Mouse (Mus musculus) embryonic facial prominence, embryonic 15.5 days (tissue): ENCODE results near the gene Avpr1b. TPM values are rescaled to one million over a fixed set of nuclear protein-coding genes. Genes with fewer than 3 reads are reported as not detected.

Experiments used
- ATAC-seq: fragments of 200-750 bp; cut with Nextera tagmentation; 2 replicates; pipeline ENCODE4 v1.8.0; 2017; ENCODE audit warnings: low read depth, moderate TSS enrichment; ENCODE audit not compliant: insufficient number of reproducible peaks, low FRiP score, low TSS enrichment
- H3K27ac ChIP-seq: fragments of 300-500 bp; sonication (generic); replicated peaks from 2 replicates; pipeline ENCODE4 v1.5.1; 2015; ENCODE audit warnings: mild to moderate bottlenecking, inconsistent platforms
- H3K27me3 ChIP-seq: fragments of 300-500 bp; sonication (generic); 2 replicates; pipeline ENCODE4 v1.6.1; 2015; ENCODE audit warnings: inconsistent platforms
- H3K36me3 ChIP-seq: fragments of 300-500 bp; sonication (generic); 2 replicates; pipeline ENCODE4 v1.6.1; 2015; ENCODE audit warnings: mild to moderate bottlenecking, inconsistent platforms
- H3K4me1 ChIP-seq: fragments of 300-500 bp; sonication (generic); 2 replicates; pipeline ENCODE4 v1.6.1; 2015; ENCODE audit warnings: inconsistent platforms
- H3K4me2 ChIP-seq: fragments of 300-500 bp; sonication (generic); replicated peaks from 2 replicates; pipeline ENCODE4 v1.6.1; 2015; ENCODE audit warnings: mild to moderate bottlenecking, inconsistent platforms
- H3K4me3 ChIP-seq: fragments of 300-500 bp; sonication (generic); replicated peaks from 2 replicates; pipeline ENCODE4 v1.5.1; 2015; ENCODE audit warnings: mild to moderate bottlenecking, inconsistent platforms
- H3K9ac ChIP-seq: fragments of 300-500 bp; sonication (generic); 2 replicates; pipeline ENCODE4 v1.6.1; 2015; ENCODE audit warnings: inconsistent platforms
- H3K9me3 ChIP-seq: fragments of 300-500 bp; sonication (generic); replicated peaks from 2 replicates; pipeline ENCODE4 v1.6.1; 2016; ENCODE audit warnings: inconsistent platforms
- WGBS: fragments of 180-500 bp; shearing (Covaris S2); methylation state at CpG from one replicate; pipeline ENCODE4 v1.1.7; 2015; 5-methylcytosine and 5-hydroxymethylcytosine counted together
- polyA plus RNA-seq: library from polyadenylated mRNA; unstranded; fragments of >200 nt; fragmentation: Nextera tagmentation; extraction: Ambion mirVana; gene quantifications from 2 replicates; pipeline ENCODE4 v1.2.1, GENCODE M21; 2015

Gene Avpr1b
- polyA plus RNA-seq, 1 experiment from 2014 or later = not detected

DNA sequence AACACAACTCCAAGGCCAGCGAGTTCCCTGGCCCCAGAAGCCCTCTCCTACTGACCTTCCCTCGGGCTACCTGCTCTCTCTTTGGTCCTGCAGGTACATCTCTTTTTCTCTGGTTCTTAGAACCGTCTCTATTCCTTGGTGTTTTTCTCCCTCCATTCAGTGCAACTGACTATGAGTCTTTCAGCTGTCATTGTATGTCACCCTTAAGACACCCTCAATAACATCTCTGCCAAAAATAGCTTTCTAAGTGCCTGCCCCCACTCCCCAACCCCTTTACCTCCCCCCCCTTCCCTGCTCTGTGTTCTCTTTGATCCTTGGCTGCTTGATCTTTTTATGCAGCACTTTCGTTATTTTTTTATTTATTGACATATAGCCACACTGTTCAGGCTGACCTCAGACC is 18.6 kb upstream of the Avpr1b start:
- Histone ChIP-seq H3K9ac (no peak overlapping the region), H3K4me3 (no peak overlapping the region), H3K27ac (no peak overlapping the region), H3K9me3 (no peaks in the 10 kb centered on the region), H3K36me3 (no peaks in the 10 kb centered on the region), H3K4me1 (no peaks in the 10 kb centered on the region), H3K27me3 (no peaks in the 10 kb centered on the region), H3K4me2 (no peak overlapping the region)
- 43% methylated on average over 4 of the region's 4 CpGs for WGBS
- no peak; the same call in 1 of the 2 replicates for ATAC-seq

DNA sequence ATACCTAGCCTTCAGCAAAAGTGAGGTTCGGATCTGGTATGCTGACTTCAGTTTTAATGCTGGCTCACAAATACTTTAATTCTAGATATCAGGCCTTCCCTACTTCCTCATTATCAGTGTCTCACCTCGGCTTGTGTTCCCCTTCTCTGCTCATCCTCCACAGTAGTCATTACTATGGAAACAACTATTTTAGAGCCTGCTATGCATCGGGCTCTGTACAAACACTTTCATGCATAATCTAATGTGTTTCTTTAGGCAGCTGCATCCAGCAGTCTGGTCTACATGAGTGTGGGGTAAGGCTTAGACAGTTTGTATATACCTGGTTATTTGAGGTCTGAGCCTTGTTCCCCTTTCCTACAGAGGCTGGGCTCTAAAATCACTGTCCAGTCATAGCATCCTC is 15.4 kb upstream of the Avpr1b start:
- Histone ChIP-seq H3K4me3 (no peak overlapping the region), H3K27me3 (no peaks in the 10 kb centered on the region), H3K36me3 (no peaks in the 10 kb centered on the region), H3K9ac (no peak overlapping the region), H3K27ac (no peak overlapping the region), H3K4me2 (no peak overlapping the region), H3K9me3 (no peaks in the 10 kb centered on the region), H3K4me1 (peaks cover 4% of the 10 kb centered on the region; the same call in 1 of the 2 replicates)
- 84% methylated on average over 3 of the region's 3 CpGs for WGBS
- ATAC-seq = no peak

DNA sequence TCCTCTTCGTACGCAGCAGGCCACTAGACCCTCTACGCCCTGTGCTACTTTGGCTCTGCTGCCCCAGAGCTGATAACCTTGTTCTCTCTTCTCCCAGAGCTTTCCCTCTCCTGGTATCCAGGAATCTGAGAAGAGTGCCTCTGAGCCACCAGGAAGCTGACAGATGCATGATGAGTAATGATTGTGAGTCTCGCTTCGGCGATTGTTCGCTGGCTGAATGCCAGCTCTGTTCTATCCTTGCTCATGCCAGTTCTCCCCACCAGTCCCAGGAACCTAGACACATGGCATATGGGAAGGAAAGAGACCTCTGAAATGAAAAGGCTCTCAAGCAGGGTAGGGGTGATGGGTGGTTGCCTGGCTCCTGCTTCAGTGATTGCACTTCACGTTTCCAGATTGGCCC is 12.2 kb upstream of the Avpr1b start:
- H3K4me1 ChIP-seq = peaks cover 4% of the 10 kb centered on the region; the same call in 1 of the 2 replicates
- H3K4me2 ChIP-seq = no peak overlapping the region
- no peak overlapping the region for H3K4me3 ChIP-seq
- H3K9me3 ChIP-seq = no peaks in the 10 kb centered on the region
- WGBS = 60% methylated on average over 8 of the region's 8 CpGs
- no peak for ATAC-seq
- no peak overlapping the region for H3K9ac ChIP-seq
- no peak overlapping the region for H3K27ac ChIP-seq
- no peaks in the 10 kb centered on the region for H3K36me3 ChIP-seq
- no peaks in the 10 kb centered on the region for H3K27me3 ChIP-seq

DNA sequence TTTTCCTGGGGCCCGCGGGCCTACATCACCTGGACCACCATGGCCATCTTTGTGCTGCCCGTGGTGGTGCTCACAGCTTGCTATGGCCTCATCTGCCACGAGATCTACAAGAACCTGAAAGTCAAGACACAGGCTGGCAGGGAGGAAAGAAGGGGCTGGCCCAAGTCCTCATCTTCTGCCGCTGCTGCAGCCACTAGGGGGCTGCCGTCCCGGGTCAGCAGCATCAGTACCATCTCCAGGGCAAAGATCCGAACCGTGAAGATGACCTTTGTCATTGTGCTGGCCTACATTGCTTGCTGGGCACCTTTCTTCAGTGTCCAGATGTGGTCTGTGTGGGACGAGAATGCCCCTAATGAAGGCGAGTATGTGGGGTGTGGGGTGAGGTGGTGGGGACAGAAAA is 1.3 kb downstream of the Avpr1b start:
- no peak overlapping the region for H3K27ac ChIP-seq
- no peaks in the 10 kb centered on the region for H3K4me1 ChIP-seq
- no peaks in the 10 kb centered on the region for H3K36me3 ChIP-seq
- 37% methylated on average over 11 of the region's 11 CpGs for WGBS
- no peak for ATAC-seq
- no peaks in the 10 kb centered on the region for H3K9me3 ChIP-seq
- H3K4me2 ChIP-seq = no peak overlapping the region
- no peaks in the 10 kb centered on the region for H3K27me3 ChIP-seq
- no peak overlapping the region for H3K9ac ChIP-seq
- H3K4me3 ChIP-seq = no peak overlapping the region

DNA sequence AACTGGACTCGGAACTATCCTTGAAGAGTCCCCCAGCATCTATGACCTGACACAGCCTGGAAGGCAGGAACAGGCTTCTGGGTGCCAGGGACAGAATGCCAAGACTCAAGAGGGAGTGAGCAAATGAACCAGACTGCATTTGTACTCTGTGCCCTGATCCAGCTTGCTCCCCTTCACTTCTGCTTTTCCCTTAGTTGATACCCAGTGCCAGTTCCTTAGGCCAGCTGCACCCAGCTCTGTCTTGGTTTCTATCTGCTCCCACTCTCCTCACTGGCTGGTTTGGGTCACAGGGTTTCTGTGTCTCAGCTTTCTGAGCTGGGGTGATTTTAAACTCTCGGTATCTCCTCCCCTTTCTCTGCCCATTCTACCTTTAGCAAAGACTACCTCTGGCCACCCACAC is 7.7 kb downstream of the Avpr1b start:
- Histone ChIP-seq H3K27me3 (no peaks in the 10 kb centered on the region), H3K4me3 (no peak overlapping the region), H3K4me2 (no peak overlapping the region), H3K9me3 (no peaks in the 10 kb centered on the region), H3K36me3 (no peaks in the 10 kb centered on the region), H3K9ac (no peak overlapping the region), H3K4me1 (no peaks in the 10 kb centered on the region), H3K27ac (no peak overlapping the region)
- WGBS = 75% methylated on average over 2 of the region's 2 CpGs
- no peak for ATAC-seq

DNA sequence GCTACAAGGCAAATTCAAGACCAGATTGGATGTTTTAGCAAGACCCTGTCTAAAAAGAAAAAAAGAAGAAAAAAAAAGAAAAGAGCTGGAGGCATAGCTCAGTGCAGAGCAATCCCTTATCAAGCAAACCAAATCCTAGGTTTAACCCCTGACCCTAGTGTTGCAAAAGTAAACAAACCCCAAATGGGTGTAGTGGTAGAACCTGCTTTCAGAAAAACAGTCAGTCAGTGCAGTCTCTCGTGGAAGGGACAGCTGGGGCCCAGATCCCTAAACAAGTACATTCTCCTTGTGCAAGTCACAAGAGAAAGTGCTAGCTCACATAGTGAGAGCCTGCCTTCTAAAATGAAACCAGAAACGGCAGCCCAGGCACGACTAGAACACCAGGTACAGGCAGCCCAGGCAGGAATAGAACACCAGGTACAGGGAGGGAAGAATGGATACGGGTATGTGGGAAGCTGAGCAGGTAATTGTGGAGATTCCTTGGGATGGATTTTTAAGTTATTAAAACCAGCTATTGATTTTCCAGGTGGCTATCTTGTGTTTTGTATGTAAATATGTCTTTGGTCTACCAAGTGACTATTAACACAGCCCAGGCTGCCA is 13.6 kb downstream of the Avpr1b start:
- Histone ChIP-seq H3K27ac (no peak overlapping the region), H3K36me3 (no peaks in the 10 kb centered on the region), H3K4me2 (no peak overlapping the region), H3K27me3 (no peaks in the 10 kb centered on the region), H3K9ac (no peak overlapping the region), H3K4me3 (no peak overlapping the region), H3K9me3 (no peaks in the 10 kb centered on the region), H3K4me1 (no peaks in the 10 kb centered on the region)
- 36% methylated on average over 4 of the region's 4 CpGs for WGBS
- no peak for ATAC-seq

DNA sequence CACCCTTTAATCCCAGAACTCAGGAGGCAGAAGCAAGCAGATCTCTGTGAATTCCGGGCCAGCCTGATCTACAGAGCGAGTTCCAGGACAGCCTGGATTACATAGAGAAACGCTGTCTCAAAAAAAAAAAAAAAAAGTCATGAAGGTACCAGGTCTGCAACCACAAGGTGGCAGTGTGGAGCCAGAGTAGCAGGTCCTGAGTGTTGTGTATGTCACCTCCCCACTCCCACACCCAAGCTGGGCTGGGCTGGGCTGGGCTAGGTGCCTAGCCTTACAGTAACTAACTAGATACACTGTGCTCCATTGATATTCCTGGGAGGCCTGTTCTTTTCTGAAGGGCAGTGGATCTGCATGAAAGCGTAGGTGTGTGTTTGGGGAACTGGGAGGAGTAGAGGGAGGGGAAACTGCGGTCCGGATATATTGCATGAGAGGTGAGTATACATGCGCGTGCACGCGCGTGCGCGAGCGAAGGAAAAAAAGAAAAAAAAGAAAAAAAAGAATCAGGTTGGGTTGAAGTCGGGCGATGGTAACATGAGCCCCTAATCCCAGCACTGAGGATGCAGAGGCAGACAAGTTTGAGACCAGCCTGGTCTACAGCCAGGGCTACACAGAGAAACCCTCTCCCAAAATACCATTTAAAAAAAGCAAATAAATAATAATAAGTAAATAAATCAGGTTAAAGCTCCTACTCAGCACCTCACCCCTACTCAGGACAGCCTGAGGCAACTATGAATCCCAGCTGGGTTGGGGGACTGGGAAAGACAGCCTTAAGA is 14.5 kb downstream of the Avpr1b start:
- Histone ChIP-seq H3K4me3 (no peak overlapping the region), H3K4me2 (no peak overlapping the region), H3K27me3 (no peaks in the 10 kb centered on the region), H3K27ac (no peak overlapping the region), H3K9ac (no peak overlapping the region), H3K9me3 (no peaks in the 10 kb centered on the region), H3K36me3 (no peaks in the 10 kb centered on the region), H3K4me1 (no peaks in the 10 kb centered on the region)
- peak; percentile 73 for ATAC-seq
- 75% methylated on average over 16 of the region's 16 CpGs for WGBS

DNA sequence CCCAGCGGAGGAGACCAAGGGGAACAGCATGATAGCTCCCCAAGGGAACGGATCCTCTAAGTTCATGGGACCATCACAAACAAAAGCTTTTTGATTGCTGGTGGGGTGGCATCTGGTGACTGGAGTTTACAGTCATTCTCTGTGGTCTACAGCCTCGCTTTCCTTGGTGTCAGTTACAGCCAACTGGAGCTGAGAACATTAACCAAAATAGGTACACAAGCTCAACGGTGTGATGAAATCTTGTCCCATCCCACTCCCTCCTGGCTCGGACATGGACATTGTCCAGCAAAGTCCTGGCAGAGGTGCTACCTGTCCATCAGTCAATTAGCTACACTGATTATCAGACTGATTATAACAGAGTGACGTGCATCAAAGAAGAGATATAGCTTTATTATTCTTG is 15.6 kb downstream of the Avpr1b start:
- Histone ChIP-seq H3K4me2 (no peak overlapping the region), H3K9ac (no peak overlapping the region), H3K27me3 (no peaks in the 10 kb centered on the region), H3K36me3 (no peaks in the 10 kb centered on the region), H3K4me1 (no peaks in the 10 kb centered on the region), H3K9me3 (no peaks in the 10 kb centered on the region), H3K4me3 (no peak overlapping the region), H3K27ac (no peak overlapping the region)
- no peak for ATAC-seq
- 75% methylated on average over 6 of the region's 6 CpGs for WGBS

DNA sequence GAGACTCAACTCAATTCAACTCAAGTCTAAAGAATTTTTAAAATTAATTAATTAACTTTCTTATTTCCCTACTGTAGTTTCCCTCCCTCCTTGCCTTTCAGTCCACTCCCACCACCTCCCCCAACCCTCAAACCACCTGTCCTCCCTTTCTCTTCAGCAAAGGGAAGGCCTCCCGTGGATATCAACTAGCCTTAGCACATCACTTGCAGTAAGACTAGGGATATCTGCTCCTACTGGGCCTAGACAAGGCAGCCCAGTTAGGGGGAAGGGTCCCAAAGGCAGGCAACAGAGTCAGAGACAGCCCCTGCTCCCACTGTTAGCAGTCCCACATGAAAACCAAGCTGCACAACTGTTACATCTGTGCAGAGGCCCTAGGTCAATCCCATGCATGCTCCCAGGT is 17.1 kb downstream of the Avpr1b start:
- ATAC-seq = no peak
- WGBS = 77% methylated on average over 1 of the region's 1 CpGs

DNA sequence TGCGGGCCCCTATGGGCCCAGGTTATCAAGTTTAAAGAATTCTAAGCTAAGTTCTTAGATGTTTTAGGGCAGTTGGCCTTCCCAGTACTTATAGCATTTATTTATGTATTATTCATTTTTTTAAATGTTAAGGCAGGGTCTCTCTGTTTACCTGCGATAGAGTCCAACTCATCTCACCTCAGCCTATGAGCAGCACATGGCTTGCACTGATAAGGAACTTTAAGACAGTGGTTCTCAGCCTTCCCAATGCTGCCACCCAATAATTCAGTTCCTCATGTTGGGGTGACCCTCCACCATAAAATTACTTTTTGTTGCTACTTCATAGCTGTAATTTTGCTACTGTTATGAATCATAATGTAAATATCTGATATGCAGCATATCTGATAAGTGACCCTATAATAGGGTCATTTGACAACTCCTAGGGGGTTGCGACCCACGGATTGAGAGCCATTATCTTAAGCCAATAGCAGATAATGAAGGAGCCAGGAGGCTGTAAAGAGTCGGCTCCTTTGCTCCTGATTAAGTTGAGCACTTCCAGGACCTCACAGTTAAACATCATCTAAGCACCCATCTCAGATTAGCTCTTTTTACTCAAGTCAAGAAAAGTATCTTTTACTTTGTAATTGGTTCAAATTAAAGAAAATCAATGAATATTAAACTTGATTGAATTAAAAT is 17.6 kb downstream of the Avpr1b start:
- WGBS = 76% methylated on average over 5 of the region's 5 CpGs
- Histone ChIP-seq H3K4me3 (no peak overlapping the region), H3K4me2 (no peak overlapping the region), H3K27ac (no peak overlapping the region), H3K27me3 (no peaks in the 10 kb centered on the region), H3K4me1 (no peaks in the 10 kb centered on the region), H3K9ac (no peak overlapping the region), H3K9me3 (no peaks in the 10 kb centered on the region), H3K36me3 (no peaks in the 10 kb centered on the region)
- ATAC-seq = no peak

More for the DNA sequence above, 17.1 kb downstream of the Avpr1b start:
- no peak overlapping the region for H3K9ac ChIP-seq
- H3K9me3 ChIP-seq = no peaks in the 10 kb centered on the region
- no peak overlapping the region for H3K27ac ChIP-seq
- H3K27me3 ChIP-seq = no peaks in the 10 kb centered on the region
- H3K4me2 ChIP-seq = no peak overlapping the region
- no peak overlapping the region for H3K4me3 ChIP-seq
- no peaks in the 10 kb centered on the region for H3K36me3 ChIP-seq
- H3K4me1 ChIP-seq = no peaks in the 10 kb centered on the region

DNA sequence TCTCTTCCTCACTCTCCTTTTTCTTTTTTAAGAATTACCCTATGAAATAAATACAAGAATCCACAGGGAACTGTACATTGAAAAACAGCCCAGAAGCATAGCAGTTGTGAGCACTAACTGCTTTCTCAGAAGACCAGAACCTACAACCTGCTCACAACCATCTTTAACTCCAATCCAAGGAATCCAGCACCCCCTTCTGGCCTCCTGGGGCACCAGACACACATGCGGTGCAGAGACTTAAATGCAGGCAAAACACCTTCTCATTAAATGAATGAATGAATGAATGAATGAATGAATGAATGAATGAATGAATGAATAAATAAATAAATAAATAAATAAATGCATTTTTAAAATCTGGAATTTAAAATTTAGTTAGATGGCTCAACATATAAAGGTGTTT is 19.5 kb downstream of the Avpr1b start:
- H3K4me2 ChIP-seq = no peak overlapping the region
- WGBS = 88% methylated on average over 1 of the region's 1 CpGs
- no peak overlapping the region for H3K9ac ChIP-seq
- no peaks in the 10 kb centered on the region for H3K36me3 ChIP-seq
- H3K27ac ChIP-seq = no peak overlapping the region
- H3K4me3 ChIP-seq = no peak overlapping the region
- no peak for ATAC-seq
- no peaks in the 10 kb centered on the region for H3K9me3 ChIP-seq
- H3K27me3 ChIP-seq = no peaks in the 10 kb centered on the region
- H3K4me1 ChIP-seq = no peaks in the 10 kb centered on the region
